ENCODE assay signal across 27 mouse cellular contexts in genomic region chr7:27522967-27523366, GRCm38 (mm10). TPM values are rescaled to one million over a fixed set of nuclear protein-coding genes. Genes with fewer than 3 reads are reported as not detected.
"Had no signal": no experiment of that assay in that cellular context is flagged by ENCODE, and none has a peak within 500 bp of the region (broad histone marks: within the 10 kb centered on the region; RNA-seq: fewer than 3 reads in every experiment).

Gene Hipk4, plus strand, starts transcription at chr7:27523267.

- H3K9me3 ChIP-seq: heart, embryonic 15.5 days; hindbrain, embryonic 13.5 days; hindbrain, embryonic 15.5 days; kidney, embryonic 15.5 days; limb, embryonic 13.5 days had no signal

- H3K4me2 ChIP-seq: heart, embryonic 12.5 days; heart, embryonic 15.5 days; hindbrain, embryonic 13.5 days; hindbrain, embryonic 15.5 days; kidney, embryonic 15.5 days; limb, embryonic 13.5 days; limb, embryonic 15.5 days had no signal

- H3K4me1 ChIP-seq: hindbrain, embryonic 13.5 days; hindbrain, embryonic 15.5 days; kidney, embryonic 15.5 days; limb, embryonic 13.5 days had no signal

- DNase-seq: gastrocnemius, adult 2 months; gastrocnemius, postnatal 10 days; gastrocnemius, postnatal 25 days; heart, adult 18-20 months; heart, postnatal 14 days; heart, postnatal 4 days; kidney, adult 11 months; kidney, adult 2 months; kidney, adult 9 months; kidney, postnatal 14 days; kidney, postnatal 36 days; layer of hippocampus, adult 9-11 months; layer of hippocampus, postnatal 36 days; left cerebral cortex, postnatal 4 days had no signal

- H3K9ac ChIP-seq: heart, embryonic 12.5 days; heart, embryonic 15.5 days; hindbrain, embryonic 13.5 days; hindbrain, embryonic 15.5 days; kidney, embryonic 15.5 days; limb, embryonic 13.5 days; limb, embryonic 15.5 days had no signal

- ATAC-seq: hindbrain, postnatal 0 days; intestine, embryonic 16.5 days had no signal

- H3K4me3 ChIP-seq: gastrocnemius, adult 2 months; heart, embryonic 12.5 days; heart, embryonic 15.5 days; hindbrain, embryonic 10.5 days; hindbrain, embryonic 13.5 days; hindbrain, embryonic 15.5 days; kidney, embryonic 15.5 days; limb, embryonic 13.5 days; limb, embryonic 15.5 days had no signal

- H3K36me3 ChIP-seq: heart, embryonic 15.5 days; hindbrain, embryonic 13.5 days; hindbrain, embryonic 15.5 days had no signal

- H3K27me3 ChIP-seq: heart, embryonic 12.5 days; heart, embryonic 15.5 days; hindbrain, embryonic 13.5 days; hindbrain, embryonic 15.5 days; kidney, embryonic 15.5 days; limb, embryonic 13.5 days; limb, embryonic 15.5 days had no signal

- H3K27ac ChIP-seq: gastrocnemius, adult 2 months; heart, embryonic 15.5 days; hindbrain, embryonic 10.5 days; hindbrain, embryonic 13.5 days; hindbrain, embryonic 15.5 days; hindbrain, postnatal 0 days; kidney, embryonic 15.5 days; kidney, postnatal 0 days; limb, embryonic 13.5 days; limb, embryonic 15.5 days had no signal

RNA-seq across cellular contexts. Expression of gene Hipk4, which starts in this region (rescaled TPM):
- total RNA-seq: layer of hippocampus, adult 18-20 months; layer of hippocampus, postnatal 36 days; liver, adult 2 months had no signal
- polyA plus RNA-seq: liver, adult 2 months had no signal
